Comparison of ENCODE assay signal across 12 mouse cellular contexts in genomic region chr6:89554029-89554428, GRCm38 (mm10). TPM values are rescaled to one million over a fixed set of nuclear protein-coding genes. Genes with fewer than 3 reads are reported as not detected.
A peak's percentile ranks its signal among the peaks of the same experiment; 100 is the strongest.
DNase-seq lines count a peak whose midpoint lies in the region; TF ChIP-seq lines count a peak whose summit lies in the region.
"Had no signal": no experiment of that assay in that cellular context is flagged by ENCODE, and none has a peak within 500 bp of the region (broad histone marks: within the 10 kb centered on the region; RNA-seq: fewer than 3 reads in every experiment).

No protein-coding gene starts in this region.

- TF ChIP-seq POLR2A in kidney, adult 2 months (IDR thresholded peaks at IDR 0.05; ENCODE audit: low read depth, low read length): no peak

- no peaks in the 10 kb centered on the region for H3K27me3 ChIP-seq in kidney, adult 2 months (replicated peaks; ENCODE audit: control insufficient read depth, insufficient read depth, low read length)
- no peaks in the 10 kb centered on the region for H3K27me3 ChIP-seq in limb, embryonic 10.5 days (ENCODE audit: low read depth, poor library complexity, severe bottlenecking)
- H3K27me3 ChIP-seq: limb, embryonic 13.5 days; lung, embryonic 15.5 days; midbrain, embryonic 13.5 days; neural tube, embryonic 12.5 days had no signal

- TF ChIP-seq CTCF in kidney, adult 2 months (conservative IDR thresholded peaks at IDR 0.05; ENCODE audit: insufficient read depth, insufficient read length, low read depth, low read length): no peak
- no peak for TF ChIP-seq CTCF in layer of hippocampus, adult 2 months (conservative IDR thresholded peaks at IDR 0.05)

- intact Hi-C loops in left cerebral cortex, postnatal 36 days (cut with DNase I): loop anchor here (5.0 kb wide), 2 partner anchors 582 to 627 kb away; no protein-coding TSS in a partner anchor

- 64% methylated on average over 5 of the region's 5 CpGs for WGBS in kidney, adult 2 months
- WGBS in limb, embryonic 10.5 days: 86% methylated on average over 5 of the region's 5 CpGs

- H3K36me3 ChIP-seq in kidney, adult 2 months (ENCODE audit: control insufficient read depth, insufficient read depth, low read length): no peaks in the 10 kb centered on the region
- H3K36me3 ChIP-seq in limb, embryonic 10.5 days: no peaks in the 10 kb centered on the region
- H3K36me3 ChIP-seq: limb, embryonic 13.5 days; lung, embryonic 15.5 days; midbrain, embryonic 13.5 days; neural tube, embryonic 12.5 days had no signal

- no peaks in the 10 kb centered on the region for H3K9me3 ChIP-seq in limb, embryonic 10.5 days (replicated peaks)
- H3K9me3 ChIP-seq: limb, embryonic 13.5 days; lung, embryonic 15.5 days; midbrain, embryonic 13.5 days; neural tube, embryonic 12.5 days had no signal

- no peak overlapping the region for H3K4me3 ChIP-seq in kidney, adult 2 months (ENCODE audit: insufficient read depth, low read depth, low read length)
- H3K4me3 ChIP-seq in layer of hippocampus, adult 2 months: no peak overlapping the region
- H3K4me3 ChIP-seq in limb, embryonic 10.5 days: no peak overlapping the region
- H3K4me3 ChIP-seq: gastrocnemius, adult 2 months; limb, embryonic 13.5 days; lung, embryonic 15.5 days; midbrain, embryonic 13.5 days; neural tube, embryonic 12.5 days had no signal

- no peak overlapping the region for H3K27ac ChIP-seq in kidney, adult 2 months (ENCODE audit: insufficient read depth, low read depth, low read length)
- peak overlapping the region; percentile 84 for H3K27ac ChIP-seq in layer of hippocampus, adult 2 months
- no peak overlapping the region for H3K27ac ChIP-seq in limb, embryonic 10.5 days
- H3K27ac ChIP-seq: gastrocnemius, adult 2 months; limb, embryonic 13.5 days; lung, embryonic 15.5 days; midbrain, embryonic 13.5 days; neural tube, embryonic 12.5 days had no signal

- DNase-seq in kidney, adult 2 months: peak; percentile 17
- no peak for DNase-seq in kidney, adult 11 months
- DNase-seq in left cerebral cortex, postnatal 36 days (ENCODE audit: low spot score in 2 of 2): peak; percentile 31 to 35
- no peak for DNase-seq in left cerebral cortex, adult 11 months (ENCODE audit: low spot score)
- DNase-seq in layer of hippocampus, adult 2 months (ENCODE audit: low spot score in 2 of 2): peak; percentile 47 to 76
- DNase-seq in lung, postnatal 36 days: peak; percentile 32
- no peak for DNase-seq in limb, embryonic 10.5 days (ENCODE audit: low spot score)

- H3K4me1 ChIP-seq in kidney, adult 2 months (ENCODE audit: control insufficient read depth, insufficient read depth, low read length): no peaks in the 10 kb centered on the region
- no peaks in the 10 kb centered on the region for H3K4me1 ChIP-seq in limb, embryonic 10.5 days
- H3K4me1 ChIP-seq: neural tube, embryonic 12.5 days had no signal

RNA-seq across cellular contexts. Expression of gene Chchd6, which starts 41.4 kb away (rescaled TPM):
- 86.5 and 103 TPM in 2 replicates for polyA plus RNA-seq in kidney, adult 2 months (2012; rRNA removed)
- 10 to 100 TPM; 74.4 to 91.7 TPM for total RNA-seq in left cerebral cortex, postnatal 36 days (2021)
- total RNA-seq in layer of hippocampus, adult 2 months (2021): 10 to 100 TPM; 61.4 to 71.1 TPM
- 66.0 and 68.8 TPM in 2 replicates for polyA plus RNA-seq in limb, embryonic 10.5 days (2016; fragmentation: Nextera tagmentation; extraction: Ambion mirVana)

Comparison
In these comparisons a context has a peak if more than half of its experiments do, and no peak if none do; other contexts are left out.
1. DNase-seq: peak in kidney, adult 2 months (single experiment), left cerebral cortex, postnatal 36 days (2 of 2), layer of hippocampus, adult 2 months (2 of 2) and lung, postnatal 36 days (single experiment); none in kidney, adult 11 months (single experiment), left cerebral cortex, adult 11 months (single experiment) and limb, embryonic 10.5 days (single experiment).